Mouse (Mus musculus) left cerebral cortex, adult 11 months (tissue): ENCODE measurements around the gene Cenpa.
"Not testable (repeated sequence)": the region's sequence is repeated elsewhere in the genome, so short reads cannot be mapped to it uniquely, and the experiment has no call there.

Source experiments
- DNase-seq: peaks from one replicate; pipeline ENCODE4 v3.0.0; 2022; ENCODE audit warnings: low spot score

The Cenpa gene

DNA sequence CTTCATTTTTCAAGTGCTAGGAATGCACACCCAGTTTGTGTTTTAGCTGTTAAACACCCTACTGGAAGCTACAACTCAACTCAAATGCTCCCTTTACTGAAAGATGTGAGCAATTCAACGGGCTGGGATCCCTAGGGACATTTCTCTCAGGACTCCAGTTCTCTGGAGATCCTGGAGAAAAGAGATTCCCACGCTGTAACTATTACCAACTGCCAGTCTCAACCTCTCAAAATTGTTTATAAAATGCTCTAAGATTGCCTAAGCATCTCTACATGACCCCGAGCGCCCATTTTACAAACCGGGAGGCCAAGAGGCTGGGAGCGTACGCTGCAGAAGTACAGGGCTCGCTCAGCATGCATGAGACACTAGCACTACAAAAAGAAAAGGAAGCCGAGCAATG, 19.2 kb upstream of the Cenpa start:
- no peak for DNase-seq

DNA sequence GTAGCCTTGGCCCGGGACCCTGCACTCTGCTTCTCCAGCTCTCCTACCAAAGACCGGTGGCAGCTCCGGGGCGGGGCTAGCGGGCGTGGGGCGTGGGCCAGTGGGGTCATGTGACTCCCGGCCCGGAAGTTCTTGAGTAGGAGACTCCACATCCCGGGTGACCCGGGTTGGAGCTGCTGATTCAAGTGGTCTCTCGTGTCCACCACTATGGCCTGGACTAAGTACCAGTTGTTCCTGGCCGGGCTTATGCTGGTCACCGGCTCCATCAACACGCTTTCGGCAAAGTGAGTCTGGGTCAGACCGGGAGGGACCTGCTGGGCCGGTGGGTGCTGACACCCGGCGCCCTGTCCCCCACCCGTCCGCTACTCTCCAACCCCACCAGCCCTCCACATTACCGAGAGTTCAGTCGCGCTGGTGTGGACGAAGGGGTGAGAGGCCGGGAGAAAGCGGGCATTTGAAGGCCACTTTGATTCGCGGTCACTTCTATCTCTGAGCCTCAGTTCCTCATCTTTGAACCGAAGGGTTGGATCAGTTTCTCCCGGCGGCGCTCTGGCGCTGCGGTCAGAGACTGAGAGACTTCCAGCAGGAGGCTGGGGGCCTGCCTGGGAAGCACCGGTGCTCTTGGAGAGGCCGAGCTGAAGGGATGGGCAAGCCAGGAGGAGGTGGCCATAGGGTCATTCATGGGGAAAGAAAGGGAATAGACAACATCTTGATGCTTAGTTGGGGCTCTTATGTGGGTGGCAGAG, 18.6 kb upstream of the Cenpa start, which contains the start of gene Slc35f6:
Gene Slc35f6 (plus strand): TSS at position 119 of the 746 bp plus-strand sequence.
- DNase-seq = peak; percentile 90

GRCm38 (mm10) chr5:30649558-30649957, 17.0 kb upstream of the Cenpa start:
- DNase-seq = no peak

- DNase-seq = peak; percentile 27
Observed at GRCm38 (mm10) chr5:30650756-30651155, 15.8 kb upstream of the Cenpa start.

GRCm38 (mm10) chr5:30651554-30651953, 15.0 kb upstream of the Cenpa start:
- DNase-seq = no peak

DNA sequence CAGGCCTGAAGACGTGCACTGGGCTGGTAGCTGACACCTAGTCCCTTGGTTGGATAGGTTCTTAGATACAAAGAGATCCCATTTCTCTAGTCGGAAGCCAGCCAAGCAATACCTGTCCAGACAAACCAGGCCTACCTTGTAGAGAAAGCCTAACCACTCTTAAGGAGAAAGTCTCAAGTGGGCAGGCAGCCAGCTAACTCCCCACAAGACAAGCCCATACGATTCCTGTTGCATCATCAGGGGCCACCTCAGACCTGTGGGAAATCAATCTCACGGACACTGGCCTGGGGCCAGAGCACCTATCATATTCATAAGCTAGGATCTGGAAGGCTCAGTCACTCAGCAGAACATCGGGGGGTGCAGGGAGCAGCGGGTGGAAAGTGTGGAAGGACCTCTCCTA, 13.3 kb upstream of the Cenpa start:
- no peak for DNase-seq

- no peak for DNase-seq
Observed at GRCm38 (mm10) chr5:30655042-30655441, 11.5 kb upstream of the Cenpa start.

DNA sequence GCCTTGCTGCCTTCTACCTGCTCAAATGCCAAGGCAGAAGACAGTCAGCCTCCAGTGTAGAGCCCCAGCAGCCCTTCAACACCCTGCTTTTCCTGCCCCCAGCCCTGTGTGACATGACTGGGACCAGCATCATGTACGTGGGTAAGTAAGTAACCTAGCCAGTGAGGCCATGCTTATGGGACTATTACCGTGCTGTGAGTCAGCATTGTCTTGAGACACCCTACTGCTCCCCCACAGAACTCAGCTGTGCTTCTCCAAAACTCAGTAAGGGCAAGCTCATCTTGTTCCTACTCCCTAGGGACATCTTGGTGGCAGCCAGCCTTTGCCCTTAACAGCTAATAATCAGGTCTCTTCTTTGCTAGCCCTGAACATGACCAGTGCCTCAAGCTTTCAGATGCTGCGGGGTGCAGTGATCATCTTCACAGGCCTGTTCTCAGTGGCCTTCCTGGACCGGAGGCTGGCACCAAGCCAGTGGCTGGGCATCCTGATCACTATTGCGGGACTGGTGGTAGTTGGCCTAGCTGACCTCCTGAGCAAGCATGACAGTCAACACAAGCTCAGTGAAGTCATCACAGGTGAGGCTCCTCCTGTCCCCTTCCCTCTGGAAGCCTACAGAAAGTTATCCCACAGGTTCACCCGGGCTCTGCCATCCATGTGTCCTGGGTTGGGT, 10.9 kb upstream of the Cenpa start:
- DNase-seq = no peak

DNA sequence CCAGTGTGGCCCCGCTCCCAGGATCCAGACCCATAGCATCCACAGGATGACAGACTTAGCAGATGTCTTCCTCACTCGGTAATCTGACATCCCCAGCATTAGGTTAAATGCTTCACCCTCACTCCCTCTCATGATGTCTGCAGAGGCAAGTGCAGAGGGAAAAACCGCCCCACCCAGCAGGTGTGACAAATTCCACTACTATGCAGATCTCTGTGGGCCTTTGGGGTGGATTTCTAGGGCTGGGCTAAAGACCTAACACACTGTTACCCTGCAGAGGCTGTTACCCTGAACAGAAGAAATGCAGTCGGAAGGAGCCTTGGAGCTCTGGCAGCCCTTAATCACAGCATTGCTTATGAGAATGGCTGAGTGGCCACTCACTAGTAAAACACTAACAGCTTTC, 7.5 kb upstream of the Cenpa start:
- DNase-seq = no peak

DNA sequence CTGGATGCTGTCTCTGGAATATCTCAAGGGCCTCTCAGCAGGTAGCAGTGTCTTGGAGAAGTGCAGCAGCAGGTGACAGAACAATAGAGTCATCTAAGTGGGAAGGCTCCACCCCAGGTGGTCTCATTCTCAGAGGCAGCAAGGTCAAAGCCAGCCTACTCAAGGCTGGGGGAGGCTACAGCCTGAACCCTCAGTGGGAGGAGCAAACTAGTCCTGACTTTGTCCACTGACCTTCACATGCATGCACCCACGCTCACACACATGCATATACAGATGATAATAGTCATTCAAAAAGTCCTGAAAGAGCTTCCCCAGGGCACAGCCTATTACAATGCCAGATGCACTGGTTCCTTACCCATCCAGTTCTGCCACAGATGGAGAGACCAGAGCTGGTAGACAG, 6.3 kb upstream of the Cenpa start:
- DNase-seq = no peak

- no peak for DNase-seq
Observed at GRCm38 (mm10) chr5:30660813-30661212, 5.8 kb upstream of the Cenpa start.

DNA sequence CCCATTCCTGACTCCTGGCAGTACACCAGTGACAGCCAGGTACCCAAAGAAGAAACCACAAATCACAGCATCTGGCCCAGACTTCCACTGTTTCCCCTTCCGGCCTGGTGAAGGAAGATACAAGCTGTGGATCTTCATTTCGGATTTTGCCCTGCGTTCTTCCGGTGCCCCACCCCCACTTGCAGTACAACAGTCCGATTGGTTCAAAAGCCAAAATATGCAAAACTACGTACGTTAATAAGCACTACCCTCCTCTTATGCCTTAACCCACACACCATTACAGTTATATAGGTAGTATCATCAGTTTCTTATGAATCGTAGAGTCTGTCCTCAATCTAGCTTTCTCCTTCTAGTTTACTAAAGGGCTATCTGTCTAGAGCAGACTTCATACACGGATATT, 1.2 kb upstream of the Cenpa start:
- no peak for DNase-seq

DNA sequence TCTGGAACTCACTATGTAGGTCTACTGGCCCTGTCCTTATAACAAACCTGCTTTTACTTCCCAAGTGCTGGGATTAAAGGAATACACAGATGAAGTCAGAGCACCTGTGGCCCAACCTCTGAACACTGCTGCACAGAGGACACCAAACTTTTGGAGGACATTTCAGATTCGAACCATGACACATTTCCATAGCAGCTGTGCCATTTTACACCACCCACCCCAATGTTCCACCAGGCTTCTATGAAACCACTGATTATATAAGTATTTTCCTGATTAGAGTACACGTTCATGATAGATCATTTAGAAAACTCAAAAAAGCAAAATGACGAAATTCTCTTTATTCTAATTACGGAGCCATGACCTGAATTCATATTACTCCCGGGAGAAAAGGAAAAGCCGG, 609 bp upstream of the Cenpa start:
- peak; percentile 56 for DNase-seq

- DNase-seq = no peak
Observed at GRCm38 (mm10) chr5:30667215-30667614, 638 bp downstream of the Cenpa start.

DNA sequence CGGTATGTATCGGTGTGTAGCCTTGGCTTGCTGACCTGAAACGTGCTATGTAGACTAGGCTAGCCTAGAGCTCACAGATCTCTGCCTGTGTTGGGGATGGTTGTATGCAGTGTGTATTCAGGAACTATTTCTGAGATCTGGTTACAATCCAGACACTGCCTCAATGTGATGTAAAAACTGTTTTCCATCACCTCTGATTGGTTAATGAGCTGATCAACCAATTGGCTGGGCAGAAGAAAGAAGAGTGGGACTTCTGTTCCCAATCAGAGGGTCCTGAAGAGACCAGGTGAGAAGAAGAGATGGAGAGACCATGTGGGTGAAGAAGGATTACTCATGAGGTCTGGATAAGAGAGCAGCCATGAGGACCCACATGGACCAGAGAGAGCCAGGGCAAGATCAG, 1.1 kb downstream of the Cenpa start:
- DNase-seq = no peak

DNA sequence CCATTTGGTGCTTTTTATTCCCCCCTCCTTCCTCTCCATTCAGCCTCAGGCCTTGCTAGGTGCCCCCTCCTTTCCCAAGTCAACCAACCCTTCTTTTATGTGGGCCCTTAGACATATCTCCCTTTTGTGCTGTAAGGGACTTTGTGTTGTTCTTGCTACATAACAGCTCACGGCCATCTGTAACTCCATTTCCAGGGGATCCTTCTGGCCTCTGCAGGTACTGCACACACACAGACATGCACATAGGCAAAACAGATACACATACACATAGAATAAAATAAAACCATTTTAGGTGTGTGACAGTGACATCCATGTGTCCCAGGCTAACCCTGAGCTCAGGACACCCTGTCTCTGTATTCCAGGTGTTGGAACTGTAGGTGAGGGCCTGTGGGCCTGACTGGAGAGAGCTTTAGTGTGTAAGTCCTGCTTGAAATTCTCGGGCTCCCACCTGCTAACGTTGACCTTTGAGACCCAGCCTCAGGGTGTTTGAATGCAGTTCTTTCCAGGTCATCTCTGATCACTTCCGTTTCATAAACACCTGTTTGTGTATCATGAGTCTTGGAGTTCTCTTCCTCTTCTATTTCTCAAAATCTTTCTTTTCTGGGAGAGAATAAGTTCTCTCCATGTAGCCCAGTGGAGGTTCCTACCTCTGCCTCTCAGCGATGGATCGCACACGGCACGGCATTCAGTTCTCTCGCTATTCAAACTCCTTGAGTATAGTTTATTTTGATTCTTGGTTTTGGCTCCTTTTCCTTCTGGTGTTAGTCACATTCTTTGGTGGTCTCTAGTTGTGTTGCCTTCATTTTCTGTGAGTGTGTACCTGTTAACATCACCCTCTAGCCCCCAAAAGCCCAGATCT, 2.3 kb downstream of the Cenpa start:
- DNase-seq = no peak

DNA sequence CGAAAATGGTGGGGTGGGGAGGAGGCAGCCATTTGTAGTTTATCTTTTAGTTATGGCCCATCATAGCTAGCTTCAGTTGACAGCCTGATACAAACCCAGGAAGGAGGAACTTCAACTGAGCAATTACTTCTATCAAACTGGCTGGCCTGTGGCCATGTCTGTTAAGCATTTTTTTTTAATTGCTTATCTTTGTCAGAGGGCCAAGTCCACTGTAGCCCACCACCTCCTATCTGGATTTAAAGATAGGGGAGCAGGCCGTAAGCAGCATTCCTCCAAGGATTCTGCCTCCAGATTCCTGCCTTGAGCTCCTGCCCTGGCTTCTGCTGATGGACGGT, 2.9 kb downstream of the Cenpa start:
- no peak for DNase-seq

- no peak for DNase-seq
Observed at GRCm38 (mm10) chr5:30670091-30670490, 3.5 kb downstream of the Cenpa start.

DNA sequence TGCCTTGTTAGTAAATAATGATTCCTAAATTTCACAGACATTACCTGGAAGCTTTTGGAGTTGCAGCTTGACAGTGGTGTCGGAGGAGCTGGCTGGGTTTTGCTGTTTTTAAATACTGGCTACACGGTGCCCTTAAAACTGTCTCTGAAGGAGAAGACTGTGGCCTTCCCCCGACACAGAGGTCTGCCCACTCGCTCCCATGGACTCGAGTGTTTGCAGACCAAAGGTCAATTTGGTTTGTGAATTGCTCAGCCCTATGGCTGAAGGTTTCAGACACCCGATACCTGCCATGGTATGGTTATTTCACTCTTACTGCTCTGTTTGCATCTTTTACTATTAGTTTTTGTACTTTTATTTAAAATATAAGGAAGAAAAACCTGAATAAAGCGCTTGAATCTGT, 7.4 kb downstream of the Cenpa start:
- no peak for DNase-seq

- DNase-seq = no peak
Observed at GRCm38 (mm10) chr5:30676800-30677199, 10.2 kb downstream of the Cenpa start.

DNA sequence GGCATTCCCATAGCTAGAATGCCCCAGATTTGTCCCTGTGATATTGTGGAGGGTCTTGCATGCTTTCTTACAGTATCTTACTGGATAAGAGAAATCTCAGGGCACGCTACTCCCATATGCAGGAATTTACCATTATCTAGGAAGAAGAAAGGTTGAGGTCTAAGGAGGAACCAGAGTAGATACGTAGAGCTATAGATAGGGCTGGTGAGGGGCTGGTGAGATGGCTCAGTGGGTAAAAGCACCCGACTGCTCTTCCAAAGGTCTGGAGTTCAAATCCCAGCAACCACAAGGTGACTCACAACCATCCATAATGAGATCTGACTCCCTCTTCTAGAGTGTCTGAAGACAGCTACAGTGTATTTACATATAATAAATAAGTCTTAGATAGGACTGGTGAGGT, 11.5 kb downstream of the Cenpa start:
- DNase-seq = not testable (repeated sequence)

GRCm38 (mm10) chr5:30678722-30679296, 12.2 kb downstream of the Cenpa start:
- DNase-seq = no peak

GRCm38 (mm10) chr5:30679593-30679992, 13.0 kb downstream of the Cenpa start:
- no peak for DNase-seq
